Mouse (Mus musculus): ENCODE measurements around the gene Hist1h2ad.
"Not testable (repeated sequence)": the region's sequence is repeated elsewhere in the genome, so short reads cannot be mapped to it uniquely, and the experiment has no call there.

DNA sequence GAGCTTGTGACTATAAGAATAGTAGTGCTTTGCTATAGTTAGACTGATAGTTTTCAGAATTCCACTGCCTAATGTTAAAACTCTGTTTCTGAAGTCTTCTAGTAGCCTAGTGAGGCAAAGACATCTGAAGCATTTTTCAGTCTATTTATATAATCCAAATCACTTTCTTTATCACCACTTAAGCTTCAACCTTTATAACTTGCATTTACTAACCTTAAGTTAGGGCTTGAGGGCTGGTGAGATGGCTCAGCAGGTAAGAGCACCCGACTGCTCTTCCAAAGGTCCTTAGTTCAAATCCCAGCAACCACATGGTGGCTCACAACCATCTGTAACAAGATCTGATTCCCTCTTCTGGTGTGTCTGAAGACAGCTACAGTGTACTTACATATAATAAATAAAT is 34.4 kb upstream of the Hist1h2ad start:
- TF ChIP-seq CTCF (IDR thresholded peaks at IDR 0.05; ENCODE audit: extremely low read depth, insufficient read depth, insufficient read length, insufficient replicate concordance); POLR2A (IDR thresholded peaks at IDR 0.05; ENCODE audit: low read depth, low read length): not testable (repeated sequence)
